Mouse (Mus musculus): Measurements from ENCODE around the gene Gnao1. TPM values are rescaled to one million over a fixed set of nuclear protein-coding genes. Genes with fewer than 3 reads are reported as not detected.

Gnao1 gene
- polyA plus RNA-seq (2012; rRNA removed) (13.5 and 16.5 TPM in 2 replicates), polyA plus RNA-seq (2014; fragmentation: Nextera tagmentation; extraction: Ambion mirVana) (4.2 and 4.3 TPM in 2 replicates)

GRCm38 (mm10) chr8:93809686-93810027 is at the start of gene Gnao1:
Gene Gnao1, plus strand, starts transcription at chr8:93809966.
- TF ChIP-seq POLR2A (IDR thresholded peaks at IDR 0.05; ENCODE audit: borderline replicate concordance, extremely low read depth, insufficient read depth, insufficient read length): no peak
- WGBS: 10% methylated on average over 9 of the region's 9 CpGs
- H3K9me3 ChIP-seq (ENCODE audit: control insufficient read depth, low read length): no peaks in the 10 kb centered on the region
- peak within 1 kb of the TSS; percentile 55 for H3K9ac ChIP-seq (ENCODE audit: low read depth, low read length, severe bottlenecking)
- no peak for DNase-seq (ENCODE audit: low spot score)
- peaks cover 30% of the 10 kb centered on the region for H3K27me3 ChIP-seq (ENCODE audit: control insufficient read depth, insufficient read depth, low read length)
- no peak within 1 kb of the TSS for H3K27ac ChIP-seq (replicated peaks; ENCODE audit: low read depth, low read length)
- peak within 1 kb of the TSS; percentile 60 for H3K4me3 ChIP-seq (replicated peaks; ENCODE audit: low read length)
- H3K4me1 ChIP-seq (ENCODE audit: control insufficient read depth, insufficient read depth, low read length): peaks cover 14% of the 10 kb centered on the region
- peak within 1 kb of the TSS; percentile 74 for H3K4me2 ChIP-seq (replicated peaks; ENCODE audit: low read depth, low read length, severe bottlenecking)
- H3K36me3 ChIP-seq (ENCODE audit: control insufficient read depth, insufficient read depth, low read length): no peaks in the 10 kb centered on the region
- no peak for ATAC-seq (ENCODE audit: low FRiP score, low read depth)

GRCm38 (mm10) chr8:93777605-93778004 is 32.2 kb upstream of the Gnao1 start:
- no peaks in the 10 kb centered on the region for H3K27me3 ChIP-seq (ENCODE audit: control insufficient read depth, insufficient read depth, low read length)
- H3K4me1 ChIP-seq (ENCODE audit: control insufficient read depth, insufficient read depth, low read length): no peaks in the 10 kb centered on the region
- WGBS: 41% methylated on average over 3 of the region's 3 CpGs
- no peak overlapping the region for H3K27ac ChIP-seq (replicated peaks; ENCODE audit: low read depth, low read length)
- DNase-seq (ENCODE audit: low spot score) (no peak), ATAC-seq (ENCODE audit: low FRiP score, low read depth) (no peak)
- no peak overlapping the region for H3K9ac ChIP-seq (ENCODE audit: low read depth, low read length, severe bottlenecking)
- TF ChIP-seq POLR2A (IDR thresholded peaks at IDR 0.05; ENCODE audit: borderline replicate concordance, extremely low read depth, insufficient read depth, insufficient read length): no peak
- no peak overlapping the region for H3K4me2 ChIP-seq (replicated peaks; ENCODE audit: low read depth, low read length, severe bottlenecking)
- H3K4me3 ChIP-seq (replicated peaks; ENCODE audit: low read length): no peak overlapping the region
- no peaks in the 10 kb centered on the region for H3K9me3 ChIP-seq (ENCODE audit: control insufficient read depth, low read length)
- no peaks in the 10 kb centered on the region for H3K36me3 ChIP-seq (ENCODE audit: control insufficient read depth, insufficient read depth, low read length)

GRCm38 (mm10) chr8:93809226-93809625 is 540 bp upstream of the Gnao1 start:
- Histone ChIP-seq H3K9ac (ENCODE audit: low read depth, low read length, severe bottlenecking) (no peak overlapping the region), H3K4me1 (ENCODE audit: control insufficient read depth, insufficient read depth, low read length) (peaks cover 14% of the 10 kb centered on the region), H3K4me2 (replicated peaks; ENCODE audit: low read depth, low read length, severe bottlenecking) (no peak overlapping the region), H3K36me3 (ENCODE audit: control insufficient read depth, insufficient read depth, low read length) (no peaks in the 10 kb centered on the region), H3K27ac (replicated peaks; ENCODE audit: low read depth, low read length) (no peak overlapping the region), H3K4me3 (replicated peaks; ENCODE audit: low read length) (no peak overlapping the region), H3K9me3 (ENCODE audit: control insufficient read depth, low read length) (no peaks in the 10 kb centered on the region), H3K27me3 (ENCODE audit: control insufficient read depth, insufficient read depth, low read length) (peaks cover 30% of the 10 kb centered on the region)
- no peak for DNase-seq (ENCODE audit: low spot score)
- no peak for TF ChIP-seq POLR2A (IDR thresholded peaks at IDR 0.05; ENCODE audit: borderline replicate concordance, extremely low read depth, insufficient read depth, insufficient read length)
- WGBS: 75% methylated on average over 3 of the region's 3 CpGs
- ATAC-seq (ENCODE audit: low FRiP score, low read depth): no peak

DNA sequence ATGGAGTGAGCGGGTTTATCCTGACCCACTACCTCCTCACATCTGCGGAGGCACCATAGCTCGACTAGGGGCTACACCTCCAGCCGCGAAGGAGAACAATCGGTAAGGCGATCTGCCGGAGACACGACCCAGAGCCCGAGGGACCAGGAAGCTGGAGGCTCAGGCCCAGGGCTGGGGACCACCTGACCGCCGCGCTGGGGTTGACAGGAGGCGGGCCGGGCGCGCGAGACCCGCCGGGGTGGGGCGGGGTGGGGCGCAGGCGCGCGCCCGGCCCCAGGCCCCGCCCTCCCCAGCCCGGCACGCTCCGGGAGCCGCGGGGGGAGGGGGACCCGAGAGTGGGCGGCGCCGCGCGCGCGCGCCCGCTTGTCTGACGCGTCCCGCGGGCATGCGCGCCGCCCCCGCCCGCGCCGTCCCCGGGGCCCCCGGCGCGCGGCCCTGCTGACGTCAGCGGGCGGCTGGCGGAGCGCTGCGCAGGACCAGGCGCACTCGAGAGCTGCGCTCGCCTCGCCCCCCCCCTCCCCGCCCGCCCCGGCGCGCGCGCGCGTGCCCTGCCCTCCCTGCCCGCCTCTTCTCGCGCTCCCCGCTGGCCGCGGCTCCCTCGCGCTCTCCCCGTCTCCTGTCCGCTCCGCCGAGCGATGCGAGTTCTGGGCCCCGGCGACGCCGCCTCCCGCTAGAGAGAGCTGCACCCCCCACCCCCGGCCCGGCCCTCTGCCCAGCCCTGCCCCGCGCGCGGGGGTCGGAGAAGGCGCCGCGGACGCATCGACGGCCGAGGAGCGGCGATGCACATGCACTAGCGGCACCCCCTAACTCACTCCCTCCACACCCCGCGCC is 477 bp downstream of the Gnao1 start:
- DNase-seq (ENCODE audit: low spot score): peak; percentile 87
- peaks cover 30% of the 10 kb centered on the region for H3K27me3 ChIP-seq (ENCODE audit: control insufficient read depth, insufficient read depth, low read length)
- H3K4me1 ChIP-seq (ENCODE audit: control insufficient read depth, insufficient read depth, low read length): peaks cover 14% of the 10 kb centered on the region
- peak; percentile 87 for ATAC-seq (ENCODE audit: low FRiP score, low read depth)
- peak overlapping the region; percentile 60 for H3K4me3 ChIP-seq (replicated peaks; ENCODE audit: low read length)
- peak overlapping the region; percentile 55 for H3K9ac ChIP-seq (ENCODE audit: low read depth, low read length, severe bottlenecking)
- no peaks in the 10 kb centered on the region for H3K9me3 ChIP-seq (ENCODE audit: control insufficient read depth, low read length)
- H3K4me2 ChIP-seq (replicated peaks; ENCODE audit: low read depth, low read length, severe bottlenecking): peak overlapping the region; percentile 74
- no peak overlapping the region for H3K27ac ChIP-seq (replicated peaks; ENCODE audit: low read depth, low read length)
- H3K36me3 ChIP-seq (ENCODE audit: control insufficient read depth, insufficient read depth, low read length): no peaks in the 10 kb centered on the region
- no peak for TF ChIP-seq POLR2A (IDR thresholded peaks at IDR 0.05; ENCODE audit: borderline replicate concordance, extremely low read depth, insufficient read depth, insufficient read length)
- 0% methylated on average over 27 of the region's 116 CpGs for WGBS

GRCm38 (mm10) chr8:93810859-93811602 is 1.3 kb downstream of the Gnao1 start:
- H3K9me3 ChIP-seq (ENCODE audit: control insufficient read depth, low read length): no peaks in the 10 kb centered on the region
- peaks cover 30% of the 10 kb centered on the region for H3K27me3 ChIP-seq (ENCODE audit: control insufficient read depth, insufficient read depth, low read length)
- TF ChIP-seq POLR2A (IDR thresholded peaks at IDR 0.05; ENCODE audit: borderline replicate concordance, extremely low read depth, insufficient read depth, insufficient read length): no peak
- peak overlapping the region; percentile 74 for H3K4me2 ChIP-seq (replicated peaks; ENCODE audit: low read depth, low read length, severe bottlenecking)
- no peak overlapping the region for H3K27ac ChIP-seq (replicated peaks; ENCODE audit: low read depth, low read length)
- H3K4me1 ChIP-seq (ENCODE audit: control insufficient read depth, insufficient read depth, low read length): peaks cover 14% of the 10 kb centered on the region
- H3K36me3 ChIP-seq (ENCODE audit: control insufficient read depth, insufficient read depth, low read length): no peaks in the 10 kb centered on the region
- ATAC-seq (ENCODE audit: low FRiP score, low read depth): no peak
- 1% methylated on average over 42 of the region's 53 CpGs for WGBS
- H3K4me3 ChIP-seq (replicated peaks; ENCODE audit: low read length): peak overlapping the region; percentile 60
- DNase-seq (ENCODE audit: low spot score): no peak
- H3K9ac ChIP-seq (ENCODE audit: low read depth, low read length, severe bottlenecking): peak overlapping the region; percentile 55

All from limb, embryonic 14.5 days (tissue).